Mouse (Mus musculus) lung, embryonic 14.5 days (tissue): ENCODE data around the gene Aldh6a1. TPM values are rescaled to one million over a fixed set of nuclear protein-coding genes. Genes with fewer than 3 reads are reported as not detected.
A peak's percentile ranks its signal among the peaks of the same experiment; 100 is the strongest.

Source experiments
- ATAC-seq: fragments of 200-750 bp; cut with Nextera tagmentation; 2 replicates; pipeline ENCODE4 v1.8.0; 2017; ENCODE audit warnings: mild to moderate bottlenecking, moderate TSS enrichment, moderate library complexity; ENCODE audit not compliant: insufficient read depth
- DNase-seq: peaks from one replicate; pipeline ENCODE4 v3.0.0-alpha.2; 2015
- H3K27ac ChIP-seq: fragments of 300-500 bp; sonication (generic); 2 replicates; pipeline ENCODE4 v1.5.1; 2014; ENCODE audit warnings: low read depth, mild to moderate bottlenecking, moderate library complexity
- H3K27me3 ChIP-seq: fragments of 300-500 bp; sonication (generic); 2 replicates; pipeline ENCODE4 v1.6.1; 2014; ENCODE audit warnings: low read length, control low read depth; ENCODE audit not compliant: insufficient read depth
- H3K36me3 ChIP-seq: fragments of 300-500 bp; sonication (generic); 2 replicates; pipeline ENCODE4 v1.6.1; 2014; ENCODE audit warnings: control low read depth; ENCODE audit not compliant: insufficient read depth
- H3K4me1 ChIP-seq: fragments of 300-500 bp; sonication (generic); 2 replicates; pipeline ENCODE4 v1.6.1; 2014; ENCODE audit warnings: antibody characterized with exemption, control low read depth; ENCODE audit not compliant: insufficient read depth
- H3K4me2 ChIP-seq: fragments of 300-500 bp; sonication (generic); 2 replicates; pipeline ENCODE4 v1.6.1; 2014; ENCODE audit warnings: mild to moderate bottlenecking
- H3K4me3 ChIP-seq: fragments of 300-500 bp; sonication (generic); 2 replicates; pipeline ENCODE4 v1.5.1; 2014; ENCODE audit warnings: low read depth, low read length
- H3K9ac ChIP-seq: fragments of 300-500 bp; sonication (generic); 2 replicates; pipeline ENCODE4 v1.6.1; 2014
- H3K9me3 ChIP-seq: fragments of 300-500 bp; sonication (generic); 2 replicates; pipeline ENCODE4 v1.6.1; 2016; ENCODE audit warnings: low read depth, low read length, control low read depth
- CTCF ChIP-seq: IDR thresholded peaks from 2 replicates; pipeline ENCODE4 v1.5.1; 2016; ENCODE audit warnings: antibody characterized with exemption, low read depth
- WGBS: fragments of 180-500 bp; shearing (Covaris S2); extraction: QIAGEN DNeasy Blood & Tissue Kit; methylation state at CpG from one replicate; pipeline ENCODE4 v1.1.7; 2014; 5-methylcytosine and 5-hydroxymethylcytosine counted together
- polyA plus RNA-seq: library from polyadenylated mRNA; unstranded; fragments of >200 nt; fragmentation: Nextera tagmentation; extraction: Ambion mirVana; gene quantifications from 2 replicates; pipeline ENCODE4 v1.2.1, GENCODE M21; 2014

Aldh6a1 gene
- polyA plus RNA-seq, 1 experiment from 2014 or later = 32.8 TPM

- Histone ChIP-seq H3K9ac (peak within 1 kb of the TSS; percentile 70), H3K4me3 (peak within 1 kb of the TSS; percentile 57), H3K4me1 (no peaks in the 10 kb centered on the region), H3K4me2 (peak within 1 kb of the TSS; percentile 85), H3K27ac (peak within 1 kb of the TSS; percentile 65; the same call in 1 of the 2 replicates), H3K36me3 (no peaks in the 10 kb centered on the region), H3K27me3 (no peaks in the 10 kb centered on the region), H3K9me3 (peaks cover 5% of the 10 kb centered on the region; the same call in 1 of the 2 replicates)
- peak; percentile 94 for DNase-seq
- no peak for TF ChIP-seq CTCF
- peak; percentile 92 for ATAC-seq
- WGBS = 3% methylated on average over 50 of the region's 50 CpGs
These were observed 33.8 kb downstream of the Aldh6a1 start, which contains the start of gene Rnf113a2 for GRCm38 (mm10) chr12:84416834-84417604. Rnf113a2 (plus strand) TSS chr12:84417196.

DNA sequence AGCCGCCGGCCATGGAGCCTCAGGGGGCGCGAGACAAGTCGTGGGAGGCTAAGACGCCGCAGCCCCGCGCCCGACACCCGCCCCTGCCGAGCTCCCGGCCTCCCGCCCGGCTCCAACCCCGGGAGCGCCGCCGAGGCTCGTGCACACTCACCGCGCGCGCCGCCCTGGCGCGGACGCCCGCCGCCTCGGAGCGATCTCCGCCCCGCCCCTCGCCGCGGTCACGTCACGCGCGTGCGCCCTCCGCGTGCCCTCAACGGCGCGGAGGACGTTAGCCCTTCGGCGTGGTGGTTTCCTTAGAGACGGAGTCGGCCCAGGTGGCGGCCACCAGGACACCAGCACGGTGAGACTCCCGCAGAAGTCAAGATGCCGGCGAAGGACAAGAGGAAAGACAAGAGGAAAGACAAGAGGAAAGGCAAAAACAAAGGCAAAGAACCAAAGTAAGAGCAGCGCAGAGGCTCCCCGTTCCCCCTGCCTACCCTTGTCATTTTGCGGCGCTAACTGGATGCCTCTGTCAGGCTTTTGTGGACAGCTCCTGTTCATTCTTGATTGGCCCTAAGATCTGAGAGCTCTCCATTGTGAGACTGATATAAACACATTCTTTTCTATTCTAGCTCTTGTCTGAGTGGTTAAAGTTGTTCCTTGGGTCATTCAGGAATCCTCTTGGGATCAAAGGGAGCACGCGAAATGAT lies 41.8 kb downstream of the Aldh6a1 start, which contains the start of the genes Entpd5 and Bbof1:
TSS of gene Entpd5 (minus strand) at position 211 of the 689 bp plus-strand sequence.
TSS of gene Bbof1 (plus strand) at position 253 of the 689 bp plus-strand sequence.
- Histone ChIP-seq H3K27me3 (no peaks in the 10 kb centered on the region), H3K9ac (peak within 1 kb of the TSS; percentile 74), H3K27ac (peak within 1 kb of the TSS; percentile 69), H3K4me3 (peak within 1 kb of the TSS; percentile 72), H3K9me3 (no peaks in the 10 kb centered on the region), H3K36me3 (no peaks in the 10 kb centered on the region), H3K4me2 (peak within 1 kb of the TSS; percentile 96), H3K4me1 (peaks cover 3% of the 10 kb centered on the region; the same call in 1 of the 2 replicates)
- DNase-seq = peak; percentile 94
- 2% methylated on average over 63 of the region's 63 CpGs for WGBS
- no peak for TF ChIP-seq CTCF
- ATAC-seq = peak; percentile 95

DNA sequence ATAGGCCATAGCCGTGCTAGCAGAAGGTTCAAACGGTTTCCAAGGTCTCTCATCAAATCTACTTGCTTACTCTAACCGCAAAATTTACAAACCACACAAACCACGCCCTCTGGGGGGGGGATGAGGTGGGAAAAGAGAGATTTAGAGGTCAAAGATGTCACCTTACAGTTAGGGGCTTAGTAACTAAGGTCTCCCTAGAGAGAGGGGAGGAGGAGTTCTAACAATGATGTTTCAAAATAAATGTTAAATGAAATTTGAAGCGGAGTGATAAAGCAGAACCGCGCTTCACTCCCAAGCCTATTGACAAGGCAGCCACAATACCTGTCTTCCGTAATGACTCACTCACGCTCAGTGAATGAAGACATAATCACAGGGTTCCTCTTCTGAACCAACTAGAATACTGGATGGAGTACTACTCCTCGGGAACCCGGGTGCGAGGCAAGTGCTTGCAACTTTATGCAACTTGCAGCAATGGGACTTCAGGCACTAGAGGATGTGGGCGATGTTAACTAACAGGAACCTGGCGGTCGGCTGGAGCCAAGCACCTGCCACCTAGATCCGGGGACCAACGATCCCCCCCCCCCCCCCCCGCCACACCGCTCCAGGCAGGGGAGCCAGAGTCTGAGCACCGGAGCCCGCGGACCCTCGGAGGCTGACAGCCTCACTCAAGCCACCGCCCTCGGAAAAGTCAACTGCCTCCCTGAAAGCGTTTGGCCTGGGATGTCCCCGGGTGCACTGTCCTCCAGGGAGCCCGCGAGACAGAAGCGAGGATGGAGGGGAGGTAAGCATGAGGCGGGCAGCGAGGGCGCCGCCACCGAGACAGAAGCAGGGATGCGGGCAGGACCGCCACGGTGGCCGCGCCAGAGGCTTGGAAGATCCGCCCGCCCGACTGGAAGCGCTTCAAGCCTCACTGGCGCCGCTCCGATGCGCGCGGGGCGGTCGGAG lies 42.7 kb downstream of the Aldh6a1 start:
- peak; percentile 76 for ATAC-seq
- WGBS = 1% methylated on average over 46 of the region's 52 CpGs

GRCm38 (mm10) chr12:84407259-84407658 lies 43.5 kb downstream of the Aldh6a1 start:
- DNase-seq (no peak), ATAC-seq (no peak)
- Histone ChIP-seq H3K4me1 (peaks cover 3% of the 10 kb centered on the region; the same call in 1 of the 2 replicates), H3K36me3 (no peaks in the 10 kb centered on the region), H3K9me3 (no peaks in the 10 kb centered on the region), H3K4me3 (no peak overlapping the region), H3K4me2 (no peak overlapping the region), H3K27ac (no peak overlapping the region), H3K27me3 (no peaks in the 10 kb centered on the region), H3K9ac (no peak overlapping the region)
- WGBS = 54% methylated on average over 4 of the region's 4 CpGs
- 0 out of 2 replicates have a peak, but pooled peaks have one; percentile 6 for TF ChIP-seq CTCF

More for the DNA sequence above, 42.7 kb downstream of the Aldh6a1 start:
- peak overlapping the region; percentile 69 for H3K27ac ChIP-seq
- H3K27me3 ChIP-seq = no peaks in the 10 kb centered on the region
- no peaks in the 10 kb centered on the region for H3K36me3 ChIP-seq
- H3K4me3 ChIP-seq = peak overlapping the region; percentile 72
- no peak for TF ChIP-seq CTCF
- H3K9ac ChIP-seq = peak overlapping the region; percentile 74
- peak; percentile 39 for DNase-seq
- peaks cover 3% of the 10 kb centered on the region; the same call in 1 of the 2 replicates for H3K4me1 ChIP-seq
- peak overlapping the region; percentile 96 for H3K4me2 ChIP-seq
- no peaks in the 10 kb centered on the region for H3K9me3 ChIP-seq

GRCm38 (mm10) chr12:84404541-84404940 lies 46.3 kb downstream of the Aldh6a1 start:
- no peak overlapping the region for H3K4me2 ChIP-seq
- no peak for TF ChIP-seq CTCF
- no peak overlapping the region for H3K9ac ChIP-seq
- H3K36me3 ChIP-seq = no peaks in the 10 kb centered on the region
- no peak overlapping the region for H3K27ac ChIP-seq
- H3K4me1 ChIP-seq = peaks cover 3% of the 10 kb centered on the region; the same call in 1 of the 2 replicates
- H3K27me3 ChIP-seq = no peaks in the 10 kb centered on the region
- 87% methylated on average over 6 of the region's 6 CpGs for WGBS
- DNase-seq = no peak
- H3K9me3 ChIP-seq = no peaks in the 10 kb centered on the region
- no peak overlapping the region for H3K4me3 ChIP-seq
- ATAC-seq = no peak

GRCm38 (mm10) chr12:84402923-84403322 lies 47.9 kb downstream of the Aldh6a1 start:
- Histone ChIP-seq H3K27me3 (no peaks in the 10 kb centered on the region), H3K4me1 (peaks cover 3% of the 10 kb centered on the region; the same call in 1 of the 2 replicates), H3K9me3 (no peaks in the 10 kb centered on the region), H3K27ac (no peak overlapping the region), H3K4me3 (no peak overlapping the region), H3K4me2 (no peak overlapping the region), H3K9ac (no peak overlapping the region), H3K36me3 (no peaks in the 10 kb centered on the region)
- ATAC-seq (no peak), DNase-seq (no peak)
- 57% methylated on average over 9 of the region's 9 CpGs for WGBS
- TF ChIP-seq CTCF = no peak
